Mouse (Mus musculus) ES-E14 (cell line): ENCODE results near the gene Fxyd5. TPM values are rescaled to one million over a fixed set of nuclear protein-coding genes. Genes with fewer than 3 reads are reported as not detected.

ENCODE experiments used
- DNase-seq: peaks from one replicate; pipeline ENCODE4 v3.0.0-alpha.2; 2013; ENCODE audit warnings: low read depth, low spot score
- H3K27ac ChIP-seq: 2 replicates; pipeline ENCODE4 v1.5.1; 2012; ENCODE audit warnings: low read depth, mild to moderate bottlenecking, low read length, moderate library complexity, mixed read lengths; ENCODE audit not compliant: poor library complexity, insufficient read depth, severe bottlenecking
- H3K36me3 ChIP-seq: 2 replicates; pipeline ENCODE4 v1.6.1; 2012; ENCODE audit warnings: mild to moderate bottlenecking, low read length, moderate library complexity, mixed read lengths; ENCODE audit not compliant: control insufficient read depth, poor library complexity, insufficient read depth, severe bottlenecking
- H3K4me1 ChIP-seq, 2 experiments: fragments of 150-350 bp in 1 of 2; sonication (generic) in 1 of 2; 2 replicates each; pipeline ENCODE4 v1.6.1; 2012; ENCODE audit warnings: low read length in 2 of 2, mild to moderate bottlenecking in 1 of 2, mixed read lengths in 1 of 2; ENCODE audit not compliant: control insufficient read depth in 2 of 2, insufficient read depth in 2 of 2, poor library complexity in 1 of 2
- H3K4me3 ChIP-seq, 2 experiments: fragments of 150-350 bp in 1 of 2; sonication (generic) in 1 of 2; 2 replicates each; pipeline ENCODE4 v1.5.1; 2012; ENCODE audit warnings: low read length in 2 of 2, low read depth in 1 of 2, mild to moderate bottlenecking in 1 of 2, mixed read lengths in 1 of 2; ENCODE audit not compliant: insufficient read depth in 1 of 2, poor library complexity in 1 of 2, severe bottlenecking in 1 of 2
- H3K9ac ChIP-seq: 2 replicates; pipeline ENCODE4 v1.6.1; 2012; ENCODE audit warnings: low read depth, mild to moderate bottlenecking, low read length, mixed read lengths; ENCODE audit not compliant: poor library complexity, insufficient read depth, severe bottlenecking
- H3K9me3 ChIP-seq: fragments of 150-350 bp; sonication (generic); 2 replicates; pipeline ENCODE4 v1.6.1; 2012; ENCODE audit warnings: low read depth, mild to moderate bottlenecking, low read length; ENCODE audit not compliant: control insufficient read depth, insufficient read depth
- CHD2 ChIP-seq: IDR thresholded peaks from 2 replicates; pipeline ENCODE4 v1.6.1; 2014; ENCODE audit warnings: mild to moderate bottlenecking, low read depth, low read length, inconsistent platforms
- HCFC1 ChIP-seq: IDR thresholded peaks from 2 replicates; pipeline ENCODE4 v1.6.1; 2012; ENCODE audit warnings: low read length, inconsistent platforms, borderline replicate concordance; ENCODE audit not compliant: insufficient read depth
- MAFK ChIP-seq: IDR thresholded peaks from 2 replicates; pipeline ENCODE4 v1.6.1; 2014; ENCODE audit warnings: mild to moderate bottlenecking, low read depth, low read length, inconsistent platforms; ENCODE audit not compliant: insufficient read depth
- ZC3H11A ChIP-seq: IDR thresholded peaks from 2 replicates; pipeline ENCODE4 v1.6.1; 2012; ENCODE audit warnings: low read depth, mild to moderate bottlenecking, inconsistent platforms, low read length, borderline replicate concordance
- ZNF384 ChIP-seq: IDR thresholded peaks from 2 replicates; pipeline ENCODE4 v1.6.1; 2012; ENCODE audit warnings: low read depth, low read length, inconsistent platforms
- in situ Hi-C, 2 experiments: fragments of 600-800 bp; cut with MboI; formaldehyde crosslinking; loops; one replicate each; pipeline ENCODE4 v1.15.1; 2025; ENCODE audit warnings: low sequenced_read_pairs in 2 of 2, inconsistent platforms in 1 of 2; ENCODE audit not compliant: unreplicated experiment in 2 of 2
- total RNA-seq: library from RNA; depleted of rRNA; stranded (reverse); fragments of 300-350 nt; gene quantifications from 2 replicates; pipeline ENCODE4 v1.2.3, GENCODE M21; 2012

Gene Fxyd5
- total RNA-seq, 1 experiment = 16.0 TPM

DNA sequence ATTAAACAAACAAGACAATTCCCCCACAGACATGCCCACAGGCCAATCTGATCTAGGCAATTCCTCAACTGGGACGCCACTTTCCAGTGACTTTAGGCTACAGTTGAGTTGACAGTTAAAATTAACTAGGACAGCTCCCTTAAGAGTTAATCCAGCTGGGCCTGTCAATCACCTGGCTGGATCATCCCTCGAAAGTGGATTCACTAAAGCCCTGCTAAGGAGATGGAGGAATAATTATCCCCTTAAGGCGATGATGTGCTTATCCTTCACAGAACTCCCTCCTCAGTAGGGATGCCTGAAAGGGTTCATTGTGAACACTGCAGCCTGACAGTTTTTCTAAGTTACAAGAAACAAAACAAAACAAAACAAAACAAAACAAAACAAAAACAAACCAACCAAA, 38.3 kb upstream of the Fxyd5 start:
- Histone ChIP-seq H3K9ac (no peak overlapping the region), H3K4me1 (peaks cover 9 to 11% of the 10 kb centered on the region in 2 experiments), H3K36me3 (no peaks in the 10 kb centered on the region), H3K9me3 (no peaks in the 10 kb centered on the region), H3K27ac (no peak overlapping the region), H3K4me3 (no peak overlapping the region)
- TF ChIP-seq ZC3H11A (no peak), ZNF384 (no peak), MAFK (no peak)
- in situ Hi-C loops = no loop called here
- no peak for DNase-seq

DNA sequence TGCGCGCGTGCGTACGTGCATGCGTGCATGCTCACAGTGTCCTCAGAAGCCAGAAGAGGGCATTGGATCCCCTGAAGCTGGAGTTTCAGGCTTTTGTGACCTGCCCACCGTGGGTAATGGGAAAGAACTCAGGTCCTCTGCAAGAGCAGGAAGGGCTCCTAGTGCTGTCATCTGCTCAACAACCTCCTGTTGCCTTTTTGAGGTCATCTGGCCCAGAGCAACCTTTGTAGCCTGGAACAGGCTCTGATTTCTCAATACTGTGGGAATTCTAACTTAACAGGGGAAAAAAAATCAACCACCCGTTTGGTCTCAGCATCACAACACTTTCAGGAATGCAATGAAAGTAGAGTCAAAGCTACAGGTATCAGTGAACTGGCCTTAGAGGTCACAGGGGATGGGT, 37.4 kb upstream of the Fxyd5 start:
- no peak overlapping the region for H3K9ac ChIP-seq
- TF ChIP-seq CHD2 (no peak), HCFC1 (no peak), MAFK (no peak), ZNF384 (no peak), ZC3H11A (no peak)
- in situ Hi-C loops = no loop called here
- H3K4me1 ChIP-seq = peaks cover 5 to 8% of the 10 kb centered on the region in 2 experiments; a peak in 1 of 4 replicates
- no peak overlapping the region for H3K4me3 ChIP-seq
- H3K27ac ChIP-seq = no peak overlapping the region
- H3K9me3 ChIP-seq = no peaks in the 10 kb centered on the region
- H3K36me3 ChIP-seq = no peaks in the 10 kb centered on the region
- no peak for DNase-seq

DNA sequence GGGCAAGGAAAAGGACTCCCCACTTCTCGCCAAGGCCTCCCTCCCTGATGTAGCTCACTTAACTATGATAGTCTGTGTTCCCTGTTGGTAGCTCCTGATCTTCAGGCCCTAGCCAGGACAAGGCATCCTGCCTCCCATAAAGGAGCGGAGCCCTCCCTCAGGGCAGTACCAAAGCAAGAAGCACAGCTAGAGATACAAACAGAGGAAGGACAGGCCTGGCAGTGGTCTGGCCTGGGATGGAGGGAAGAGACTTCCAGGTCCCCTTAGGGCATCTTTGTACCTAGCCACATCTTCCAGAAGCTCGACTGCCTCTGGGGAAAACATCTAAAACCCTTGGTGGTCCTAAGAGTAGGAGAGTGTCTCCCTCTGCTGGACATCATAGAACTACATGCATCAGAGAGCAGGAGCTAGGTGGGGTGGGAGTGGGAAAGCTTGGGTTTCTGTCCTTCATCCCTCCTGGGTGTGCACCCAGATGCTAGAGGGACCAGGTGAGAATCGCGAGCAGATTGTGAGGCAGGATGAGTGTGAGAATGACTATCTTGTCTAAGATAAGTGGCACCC, 35.7 kb upstream of the Fxyd5 start:
- Histone ChIP-seq H3K27ac (no peak overlapping the region), H3K9ac (no peak overlapping the region), H3K36me3 (no peaks in the 10 kb centered on the region), H3K9me3 (no peaks in the 10 kb centered on the region), H3K4me1 (0 out of 4 replicates have a peak, but pooled peaks cover 4 to 5% of the 10 kb centered on the region in 2 experiments), H3K4me3 (no peak overlapping the region)
- peak; percentile 58; the same call in 1 of the 2 replicates for TF ChIP-seq ZC3H11A
- TF ChIP-seq MAFK = no peak
- TF ChIP-seq CHD2 = no peak
- DNase-seq = peak; percentile 65
- in situ Hi-C loops = no loop called here

DNA sequence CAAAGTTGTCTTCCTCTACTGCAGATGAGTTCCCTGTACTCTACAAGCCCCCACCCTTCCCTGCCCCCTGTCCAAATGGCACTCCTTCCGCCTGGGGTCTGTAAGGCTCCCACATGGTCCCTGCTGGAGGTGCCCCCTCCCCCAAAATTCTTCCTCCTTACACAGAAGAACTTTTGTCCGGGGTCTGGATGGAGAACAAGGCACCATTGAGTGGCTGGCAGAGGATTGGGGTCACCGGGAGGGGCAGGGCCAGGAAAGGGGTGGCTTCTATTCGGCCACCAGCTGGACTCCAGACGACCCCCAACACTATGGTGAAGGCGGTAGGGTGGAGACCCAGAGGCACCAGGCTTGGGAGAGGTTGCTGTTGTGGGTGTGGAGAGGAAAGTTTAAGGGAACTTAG, 35.2 kb upstream of the Fxyd5 start:
- H3K27ac ChIP-seq = no peak overlapping the region
- in situ Hi-C loops = no loop called here
- no peak for DNase-seq
- no peak overlapping the region for H3K4me3 ChIP-seq
- no peaks in the 10 kb centered on the region for H3K36me3 ChIP-seq
- H3K9ac ChIP-seq = no peak overlapping the region
- H3K4me1 ChIP-seq = peaks cover 0 to 5% of the 10 kb centered on the region in 2 experiments; a peak in 1 of 4 replicates
- no peak for TF ChIP-seq MAFK
- no peak for TF ChIP-seq CHD2
- no peak for TF ChIP-seq ZNF384
- no peak for TF ChIP-seq HCFC1
- TF ChIP-seq ZC3H11A = no peak
- H3K9me3 ChIP-seq = no peaks in the 10 kb centered on the region

DNA sequence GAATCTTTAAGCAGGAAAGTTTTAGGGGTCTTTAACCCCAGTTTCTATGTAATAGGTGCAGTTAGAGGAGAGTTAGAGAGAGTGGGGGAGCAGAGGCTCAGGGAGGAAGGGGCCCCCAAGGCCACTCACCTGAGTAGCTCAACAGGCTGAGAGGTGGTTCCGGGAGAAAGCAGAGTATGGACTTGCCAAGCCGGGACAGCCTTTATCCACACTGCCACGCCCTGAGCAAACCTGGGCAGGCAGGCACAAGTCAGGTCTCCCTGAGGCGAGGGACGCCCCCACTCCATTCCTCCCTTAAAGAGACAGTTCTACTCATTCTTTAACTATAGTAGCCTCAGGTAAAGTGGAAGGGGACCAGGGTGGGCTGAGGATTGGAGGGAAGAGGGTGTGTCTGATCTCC, 34.2 kb upstream of the Fxyd5 start, which contains the start of gene Fxyd3:
Gene Fxyd3, minus strand, starts transcription at position 213 of the 400 bp plus-strand sequence.
- no peak within 1 kb of the TSS for H3K9ac ChIP-seq
- TF ChIP-seq ZC3H11A = no peak
- TF ChIP-seq HCFC1 = no peak
- no peak for TF ChIP-seq MAFK
- no peak for TF ChIP-seq ZNF384
- TF ChIP-seq CHD2 = no peak
- no peaks in the 10 kb centered on the region for H3K9me3 ChIP-seq
- no peak for DNase-seq
- no peak within 1 kb of the TSS for H3K27ac ChIP-seq
- no peak within 1 kb of the TSS for H3K4me3 ChIP-seq
- no peaks in the 10 kb centered on the region for H3K36me3 ChIP-seq
- in situ Hi-C loops = no loop called here
- H3K4me1 ChIP-seq = peaks cover 0 to 5% of the 10 kb centered on the region in 2 experiments; a peak in 1 of 4 replicates
